Comparison of ENCODE assay signal across 9 mouse cellular contexts in the genomic region with DNA sequence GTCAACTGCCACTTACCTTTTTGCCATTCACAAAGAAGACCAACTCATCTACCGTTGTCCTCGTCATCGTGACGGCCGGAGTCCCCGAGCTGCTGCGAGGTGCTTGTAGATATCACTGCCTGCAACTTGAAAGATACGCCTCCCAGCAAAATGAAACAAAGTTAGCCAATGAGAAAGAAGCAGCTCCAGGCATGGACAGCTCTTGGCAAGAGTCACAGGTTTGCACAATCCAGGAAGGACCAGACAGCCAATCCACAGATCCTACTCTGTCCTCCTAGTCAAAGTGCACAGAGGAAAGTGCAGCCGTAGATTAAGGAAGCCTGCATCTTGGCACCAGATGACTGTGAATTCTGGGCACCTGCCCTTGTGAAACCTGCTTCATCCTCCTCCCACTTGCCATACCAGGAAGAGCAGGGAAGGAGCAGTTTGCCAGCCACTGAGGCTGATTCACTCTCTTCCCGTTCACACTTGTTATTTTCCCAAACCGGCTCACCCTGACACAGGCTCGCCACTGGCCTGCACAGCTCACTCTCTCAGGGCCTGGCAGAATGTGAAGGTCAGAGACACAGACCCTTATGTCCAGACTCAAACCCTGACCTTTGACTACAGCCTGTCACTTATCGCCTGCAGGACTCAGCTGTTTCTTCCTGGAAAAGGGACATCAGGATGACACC. TPM values are rescaled to one million over a fixed set of nuclear protein-coding genes. Genes with fewer than 3 reads are reported as not detected.
DNase-seq lines count a peak whose midpoint lies in the region; ATAC-seq and TF ChIP-seq lines count a peak whose summit lies in the region.
"Had no signal": no experiment of that assay in that cellular context is flagged by ENCODE, and none has a peak within 500 bp of the region (broad histone marks: within the 10 kb centered on the region; RNA-seq: fewer than 3 reads in every experiment).

A gene (minus strand): TSS at position 135 of the 674 bp plus-strand sequence.

- WGBS in forebrain, embryonic 10.5 days, result 89% methylated on average over 13 of the region's 13 CpGs
- WGBS in forebrain, embryonic 15.5 days, result 85% methylated on average over 13 of the region's 13 CpGs

- peak within 1 kb of the TSS; percentile 79 for H3K27ac ChIP-seq in bone marrow macrophage, adult 2 months (ENCODE audit: insufficient read depth, low read depth, low read length)
- no peak within 1 kb of the TSS for H3K27ac ChIP-seq in forebrain, embryonic 10.5 days
- H3K27ac ChIP-seq in forebrain, embryonic 15.5 days (replicated peaks), result no peak within 1 kb of the TSS
- H3K27ac ChIP-seq: limb, embryonic 13.5 days had no signal

- no peak for TF ChIP-seq POLR2A in bone marrow macrophage, adult 2 months (IDR thresholded peaks at IDR 0.05; ENCODE audit: borderline replicate concordance, low read depth, low read length)

- no peak for TF ChIP-seq CTCF in bone marrow macrophage, adult 2 months (IDR thresholded peaks at IDR 0.05; ENCODE audit: low read depth, low read length)

- no peaks in the 10 kb centered on the region for H3K36me3 ChIP-seq in forebrain, embryonic 10.5 days (replicated peaks)
- H3K36me3 ChIP-seq in forebrain, embryonic 15.5 days, result no peaks in the 10 kb centered on the region
- H3K36me3 ChIP-seq: limb, embryonic 13.5 days had no signal

- intact Hi-C loops in heart, postnatal 36 days (cut with DNase I), result no loop called here
- intact Hi-C loops in left cerebral cortex, postnatal 36 days (cut with DNase I), result no loop called here

- peak within 1 kb of the TSS; percentile 64 for H3K4me3 ChIP-seq in bone marrow macrophage, adult 2 months (ENCODE audit: insufficient read depth, low read length)
- H3K4me3 ChIP-seq in forebrain, embryonic 10.5 days, result no peak within 1 kb of the TSS
- no peak within 1 kb of the TSS for H3K4me3 ChIP-seq in forebrain, embryonic 15.5 days
- H3K4me3 ChIP-seq: limb, embryonic 13.5 days had no signal

- ATAC-seq in forebrain, embryonic 15.5 days (replicated peaks), result no peak

- no peak within 1 kb of the TSS for H3K4me2 ChIP-seq in forebrain, embryonic 15.5 days (replicated peaks)
- H3K4me2 ChIP-seq: limb, embryonic 13.5 days had no signal

- no peak for DNase-seq in left cerebral cortex, adult 18-20 months (ENCODE audit: low spot score in 2 of 2)
- no peak for DNase-seq in left cerebral cortex, adult 11 months (ENCODE audit: low spot score)
- DNase-seq in heart, postnatal 36 days, result peak; percentile 75 to 76
- peak; percentile 75 for DNase-seq in lung, postnatal 14 days
- DNase-seq in forebrain, embryonic 10.5 days (ENCODE audit: extremely low spot score, low spot score), result no peak
- DNase-seq in left cerebral cortex, postnatal 36 days (ENCODE audit: low spot score in 2 of 2), result no peak

- peaks cover 56% of the 10 kb centered on the region for H3K4me1 ChIP-seq in bone marrow macrophage, adult 2 months (ENCODE audit: control insufficient read depth, insufficient read depth, low read length)
- H3K4me1 ChIP-seq in forebrain, embryonic 10.5 days, result no peaks in the 10 kb centered on the region
- H3K4me1 ChIP-seq in forebrain, embryonic 15.5 days, result no peaks in the 10 kb centered on the region

- no peaks in the 10 kb centered on the region for H3K9me3 ChIP-seq in forebrain, embryonic 10.5 days
- no peaks in the 10 kb centered on the region for H3K9me3 ChIP-seq in forebrain, embryonic 15.5 days
- H3K9me3 ChIP-seq: limb, embryonic 13.5 days had no signal

- H3K27me3 ChIP-seq in forebrain, embryonic 10.5 days (ENCODE audit: poor library complexity, severe bottlenecking), result no peaks in the 10 kb centered on the region
- no peaks in the 10 kb centered on the region for H3K27me3 ChIP-seq in forebrain, embryonic 15.5 days
- H3K27me3 ChIP-seq: limb, embryonic 13.5 days had no signal

- no peak within 1 kb of the TSS for H3K9ac ChIP-seq in forebrain, embryonic 15.5 days (replicated peaks)
- H3K9ac ChIP-seq: limb, embryonic 13.5 days had no signal

RNA-seq across cellular contexts. Expression of the gene that starts here (rescaled TPM):
- 10 to 100 TPM; 10.4 to 15.3 TPM for total RNA-seq in left cerebral cortex, adult 18-20 months (2021)
- 175 and 187 TPM in 2 replicates for polyA plus RNA-seq in bone marrow macrophage, adult 2 months (2012; ENCODE audit: insufficient read depth, insufficient read length, missing spikeins)
- total RNA-seq in heart, postnatal 36 days (2021), result 100 to 1,000 TPM; 104 to 189 TPM
- 0.15 and 0.18 TPM in 2 replicates for polyA plus RNA-seq in forebrain, embryonic 10.5 days (2016; fragmentation: Nextera tagmentation; extraction: Ambion mirVana)
- total RNA-seq in left cerebral cortex, postnatal 36 days (2021), result 10 to 100 TPM in 1 of 2 experiments, 1 to 10 TPM in 1; 5.5 to 14.9 TPM
- 0.22 and 0.46 TPM in 2 replicates for polyA plus RNA-seq in forebrain, embryonic 15.5 days (2015; fragmentation: Nextera tagmentation; extraction: Ambion mirVana)

Comparison
In these comparisons a context has a peak if more than half of its experiments do, and no peak if none do; other contexts are left out.
1. RNA of the gene that starts here (total RNA-seq): 104 to 189 TPM in heart, postnatal 36 days; 10.4 to 15.3 TPM in left cerebral cortex, adult 18-20 months and 5.5 to 14.9 TPM in left cerebral cortex, postnatal 36 days; every median in the first group is over 4 times any median in the second.
2. RNA of the gene that starts here (polyA plus RNA-seq): 175 to 187 TPM in bone marrow macrophage, adult 2 months; 0.22 to 0.46 TPM in forebrain, embryonic 15.5 days and 0.15 to 0.18 TPM in forebrain, embryonic 10.5 days; every median in the first group is over 100 times any median in the second.
3. DNase-seq: peak in heart, postnatal 36 days (2 of 2) and lung, postnatal 14 days (single experiment); none in left cerebral cortex, adult 18-20 months (0 of 2), left cerebral cortex, adult 11 months (single experiment), forebrain, embryonic 10.5 days (single experiment) and left cerebral cortex, postnatal 36 days (0 of 2).